In the genomic region with DNA sequence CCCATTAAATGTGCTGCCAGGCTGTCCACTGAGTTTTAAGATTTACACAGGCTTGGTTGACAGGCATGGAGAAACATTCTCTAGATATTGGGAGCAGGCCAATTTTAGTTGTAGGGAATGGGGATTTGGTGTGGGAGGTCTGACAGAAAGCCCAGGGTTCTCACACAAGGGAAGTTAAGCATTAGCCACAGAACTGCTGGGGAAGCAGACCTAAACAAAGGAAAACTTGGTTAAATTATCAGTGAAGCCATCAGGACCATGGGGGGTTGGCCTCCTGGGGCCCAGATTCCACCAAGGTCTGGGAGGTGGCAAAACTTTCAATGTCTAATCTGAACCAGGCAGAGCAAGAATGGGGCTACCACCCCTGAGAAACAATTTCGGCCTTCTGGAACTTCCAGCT, we compare ENCODE assay signal across 24 mouse cellular contexts. TPM values are rescaled to one million over a fixed set of nuclear protein-coding genes. Genes with fewer than 3 reads are reported as not detected.
A peak's percentile ranks its signal among the peaks of the same experiment; 100 is the strongest.
DNase-seq lines count a peak whose midpoint lies in the region; ATAC-seq and TF ChIP-seq lines count a peak whose summit lies in the region.
"Had no signal": no experiment of that assay in that cellular context is flagged by ENCODE, and none has a peak within 500 bp of the region (broad histone marks: within the 10 kb centered on the region; RNA-seq: fewer than 3 reads in every experiment).

No protein-coding gene starts in this region.

- no peak for ATAC-seq in limb, embryonic 12.5 days (ENCODE audit: insufficient number of reproducible peaks, insufficient read depth, low FRiP score, low TSS enrichment, low read depth)
- ATAC-seq: inflammation-experienced regulatory T-cells, adult 6 months; midbrain, embryonic 13.5 days had no signal

- no peak for DNase-seq in limb, embryonic 10.5 days (ENCODE audit: low spot score)
- DNase-seq in kidney, adult 2 months, result peak; percentile 78
- peak; percentile 57 for DNase-seq in kidney, postnatal 10 days
- no peak for DNase-seq in ovary, adult 18-20 months (ENCODE audit: low spot score)
- DNase-seq in thymus, postnatal 36 days, result no peak
- no peak for DNase-seq in B cell, adult 2 months
- DNase-seq: adrenal gland, postnatal 36 days; cerebellum, adult 18-20 months; cerebellum, postnatal 25 days; embryo, embryonic 11 days; heart, postnatal 10 days; lung, adult 18-20 months; lung, postnatal 14 days; right cerebral cortex, postnatal 4 days; thymus, postnatal 14 days had no signal

- no peak overlapping the region for H3K9ac ChIP-seq in limb, embryonic 12.5 days (replicated peaks)
- H3K9ac ChIP-seq: embryonic facial prominence, embryonic 15.5 days; forebrain, embryonic 12.5 days; midbrain, embryonic 13.5 days; neural tube, embryonic 15.5 days had no signal

- no peaks in the 10 kb centered on the region for H3K4me1 ChIP-seq in limb, embryonic 12.5 days (replicated peaks)
- H3K4me1 ChIP-seq in limb, embryonic 10.5 days, result no peaks in the 10 kb centered on the region
- no peaks in the 10 kb centered on the region; the same call in 1 of the 2 replicates for H3K4me1 ChIP-seq in kidney, adult 2 months (ENCODE audit: control insufficient read depth, insufficient read depth, low read length)
- H3K4me1 ChIP-seq: embryonic facial prominence, embryonic 15.5 days; forebrain, embryonic 12.5 days; midbrain, embryonic 13.5 days; neural tube, embryonic 15.5 days had no signal

- peak overlapping the region; percentile 45; the same call in 1 of the 2 replicates for H3K27ac ChIP-seq in limb, embryonic 12.5 days
- H3K27ac ChIP-seq in limb, embryonic 10.5 days, result no peak overlapping the region
- 0 out of 2 replicates have a peak overlapping the region, but pooled peaks have one; percentile 8 for H3K27ac ChIP-seq in kidney, adult 2 months (ENCODE audit: insufficient read depth, low read depth, low read length)
- H3K27ac ChIP-seq: embryonic facial prominence, embryonic 15.5 days; forebrain, embryonic 12.5 days; midbrain, embryonic 13.5 days; neural tube, embryonic 15.5 days had no signal

- no peaks in the 10 kb centered on the region for H3K36me3 ChIP-seq in limb, embryonic 12.5 days
- no peaks in the 10 kb centered on the region for H3K36me3 ChIP-seq in limb, embryonic 10.5 days
- no peaks in the 10 kb centered on the region for H3K36me3 ChIP-seq in kidney, adult 2 months (ENCODE audit: control insufficient read depth, insufficient read depth, low read length)
- H3K36me3 ChIP-seq: embryonic facial prominence, embryonic 15.5 days; forebrain, embryonic 12.5 days; midbrain, embryonic 13.5 days; neural tube, embryonic 15.5 days had no signal

- H3K27me3 ChIP-seq in limb, embryonic 12.5 days, result no peaks in the 10 kb centered on the region
- H3K27me3 ChIP-seq in limb, embryonic 10.5 days (ENCODE audit: low read depth, poor library complexity, severe bottlenecking), result no peaks in the 10 kb centered on the region
- no peaks in the 10 kb centered on the region for H3K27me3 ChIP-seq in kidney, adult 2 months (replicated peaks; ENCODE audit: control insufficient read depth, insufficient read depth, low read length)
- H3K27me3 ChIP-seq: CH12.LX; embryonic facial prominence, embryonic 15.5 days; forebrain, embryonic 12.5 days; midbrain, embryonic 13.5 days; neural tube, embryonic 15.5 days had no signal

- no peak overlapping the region for H3K4me3 ChIP-seq in limb, embryonic 12.5 days (replicated peaks)
- no peak overlapping the region for H3K4me3 ChIP-seq in limb, embryonic 10.5 days
- H3K4me3 ChIP-seq in kidney, adult 2 months (ENCODE audit: insufficient read depth, low read depth, low read length), result no peak overlapping the region
- H3K4me3 ChIP-seq: embryonic facial prominence, embryonic 15.5 days; forebrain, embryonic 12.5 days; midbrain, embryonic 13.5 days; neural tube, embryonic 15.5 days had no signal

- no peak for TF ChIP-seq POLR2A in kidney, adult 2 months (IDR thresholded peaks at IDR 0.05; ENCODE audit: low read depth, low read length)

- H3K9me3 ChIP-seq in limb, embryonic 12.5 days, result no peaks in the 10 kb centered on the region
- no peaks in the 10 kb centered on the region for H3K9me3 ChIP-seq in limb, embryonic 10.5 days (replicated peaks)
- H3K9me3 ChIP-seq: embryonic facial prominence, embryonic 15.5 days; forebrain, embryonic 12.5 days; midbrain, embryonic 13.5 days; neural tube, embryonic 15.5 days had no signal

- no peak overlapping the region for H3K4me2 ChIP-seq in limb, embryonic 12.5 days
- H3K4me2 ChIP-seq: embryonic facial prominence, embryonic 15.5 days; forebrain, embryonic 12.5 days; heart, embryonic 11.5 days; liver, embryonic 11.5 days; midbrain, embryonic 13.5 days; neural tube, embryonic 15.5 days had no signal

- WGBS in limb, embryonic 12.5 days, result 83% methylated on average over 1 of the region's 1 CpGs
- 85% methylated on average over 1 of the region's 1 CpGs for WGBS in limb, embryonic 10.5 days
- 30% methylated on average over 1 of the region's 1 CpGs for WGBS in kidney, adult 2 months

- no peak for TF ChIP-seq CTCF in kidney, adult 2 months (conservative IDR thresholded peaks at IDR 0.05; ENCODE audit: insufficient read depth, insufficient read length, low read depth, low read length)

RNA-seq across cellular contexts. Expression of a gene that starts 38.8 kb away (rescaled TPM):
- polyA plus RNA-seq in limb, embryonic 12.5 days (2016; fragmentation: Nextera tagmentation; extraction: Ambion mirVana), result 0.47 and 0.51 TPM in 2 replicates
- 1.5 and 1.9 TPM in 2 replicates for polyA plus RNA-seq in limb, embryonic 10.5 days (2016; fragmentation: Nextera tagmentation; extraction: Ambion mirVana)
- polyA plus RNA-seq in kidney, adult 2 months (2012; rRNA removed), result 1.2 and 1.4 TPM in 2 replicates
- polyA plus RNA-seq: inflammation-experienced regulatory T-cells, adult 6 months had no signal

Comparison
In these comparisons a context has a peak if more than half of its experiments do, and no peak if none do; other contexts are left out.
1. DNase-seq: peak in kidney, adult 2 months (single experiment) and kidney, postnatal 10 days (single experiment); none in limb, embryonic 10.5 days (single experiment), ovary, adult 18-20 months (single experiment), thymus, postnatal 36 days (0 of 2) and B cell, adult 2 months (0 of 2).